Mouse (Mus musculus): ENCODE measurements around the gene Rnls.

Rnls gene

GRCm38 (mm10) chr19:33262421-33262820 is 129.7 kb downstream of the Rnls start:
- no peak for DNase-seq (ENCODE audit: low spot score)

- DNase-seq (ENCODE audit: low spot score), result no peak
These were observed 132.9 kb downstream of the Rnls start for GRCm38 (mm10) chr19:33259164-33259563.

GRCm38 (mm10) chr19:33253893-33254292 is 138.2 kb downstream of the Rnls start:
- no peak for DNase-seq (ENCODE audit: low spot score)

- no peak for DNase-seq (ENCODE audit: low spot score)
These were observed 139.9 kb downstream of the Rnls start for GRCm38 (mm10) chr19:33252226-33252625.

GRCm38 (mm10) chr19:33244196-33244595 is 147.9 kb downstream of the Rnls start:
- no peak for DNase-seq (ENCODE audit: low spot score)

- no peak for DNase-seq (ENCODE audit: low spot score)
These were observed 151.7 kb downstream of the Rnls start for GRCm38 (mm10) chr19:33240386-33240785.

GRCm38 (mm10) chr19:33232902-33233301 is 159.2 kb downstream of the Rnls start:
- no peak for DNase-seq (ENCODE audit: low spot score)

- no peak for DNase-seq (ENCODE audit: low spot score)
These were observed 160.8 kb downstream of the Rnls start for GRCm38 (mm10) chr19:33231303-33231702.

GRCm38 (mm10) chr19:33227004-33227403 is 165.1 kb downstream of the Rnls start:
- DNase-seq (ENCODE audit: low spot score), result peak; percentile 19

- DNase-seq (ENCODE audit: low spot score), result no peak
These were observed 166.0 kb downstream of the Rnls start for GRCm38 (mm10) chr19:33225858-33226705.

- no peak for DNase-seq (ENCODE audit: low spot score)
These were observed 167.1 kb downstream of the Rnls start for GRCm38 (mm10) chr19:33225002-33225376.

- DNase-seq (ENCODE audit: low spot score), result peak; percentile 36
These were observed 167.7 kb downstream of the Rnls start for GRCm38 (mm10) chr19:33224181-33225001.

- no peak for DNase-seq (ENCODE audit: low spot score)
These were observed 168.3 kb downstream of the Rnls start for GRCm38 (mm10) chr19:33223766-33224165.

GRCm38 (mm10) chr19:33223276-33223675 is 168.8 kb downstream of the Rnls start:
- no peak for DNase-seq (ENCODE audit: low spot score)

- DNase-seq (ENCODE audit: low spot score), result peak; percentile 8
These were observed 169.4 kb downstream of the Rnls start for GRCm38 (mm10) chr19:33222595-33223223.

GRCm38 (mm10) chr19:33217791-33218300 is 174.2 kb downstream of the Rnls start:
- DNase-seq (ENCODE audit: low spot score), result no peak

GRCm38 (mm10) chr19:33209709-33210108 is 182.4 kb downstream of the Rnls start:
- DNase-seq (ENCODE audit: low spot score), result no peak

- DNase-seq (ENCODE audit: low spot score), result no peak
These were observed 184.1 kb downstream of the Rnls start for GRCm38 (mm10) chr19:33207991-33208390.

GRCm38 (mm10) chr19:33205389-33205788 is 186.7 kb downstream of the Rnls start:
- DNase-seq (ENCODE audit: low spot score), result no peak

- DNase-seq (ENCODE audit: low spot score), result no peak
These were observed 189.7 kb downstream of the Rnls start for GRCm38 (mm10) chr19:33202422-33202821.

- no peak for DNase-seq (ENCODE audit: low spot score)
These were observed 190.9 kb downstream of the Rnls start for GRCm38 (mm10) chr19:33201181-33201580.

- DNase-seq (ENCODE audit: low spot score), result no peak
These were observed 200.0 kb downstream of the Rnls start for GRCm38 (mm10) chr19:33192064-33192463.

Measured in ovary, postnatal 36 days (tissue).